Mouse (Mus musculus): ENCODE data around the gene Rab29.
"Not testable (repeated sequence)": the region's sequence is repeated elsewhere in the genome, so short reads cannot be mapped to it uniquely, and the experiment has no call there.

The Rab29 gene

GRCm38 (mm10) chr1:131867093-131867945 lies at the start of gene Rab29:
TSS of gene Rab29 (plus strand) at chr1:131867224.
- DNase-seq, result peak; percentile 93 to 96

- not testable (repeated sequence) for DNase-seq
These were observed 46.7 kb upstream of the Rab29 start for GRCm38 (mm10) chr1:131820353-131820752.

DNA sequence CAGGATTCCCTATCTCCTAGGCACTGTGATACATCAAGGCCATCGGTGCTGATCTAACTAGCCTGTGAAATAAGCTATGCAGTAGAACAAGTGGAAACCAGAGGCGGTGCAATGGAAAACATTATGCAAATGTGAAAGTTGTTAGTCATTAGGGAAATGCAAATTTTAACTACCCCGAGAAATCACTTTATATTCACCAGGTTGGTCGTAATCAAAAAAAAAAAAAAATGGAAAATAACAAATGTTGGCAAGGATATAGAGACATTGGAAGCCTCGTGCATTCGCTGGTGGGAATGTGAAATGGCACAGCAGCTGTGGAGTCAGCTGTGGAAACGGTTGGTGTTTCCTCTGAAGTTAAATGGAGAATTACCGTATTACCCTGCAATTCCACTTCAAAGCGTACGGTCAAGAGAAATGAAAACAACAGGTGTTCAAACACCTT lies 46.1 kb upstream of the Rab29 start:
- no peak for DNase-seq

DNA sequence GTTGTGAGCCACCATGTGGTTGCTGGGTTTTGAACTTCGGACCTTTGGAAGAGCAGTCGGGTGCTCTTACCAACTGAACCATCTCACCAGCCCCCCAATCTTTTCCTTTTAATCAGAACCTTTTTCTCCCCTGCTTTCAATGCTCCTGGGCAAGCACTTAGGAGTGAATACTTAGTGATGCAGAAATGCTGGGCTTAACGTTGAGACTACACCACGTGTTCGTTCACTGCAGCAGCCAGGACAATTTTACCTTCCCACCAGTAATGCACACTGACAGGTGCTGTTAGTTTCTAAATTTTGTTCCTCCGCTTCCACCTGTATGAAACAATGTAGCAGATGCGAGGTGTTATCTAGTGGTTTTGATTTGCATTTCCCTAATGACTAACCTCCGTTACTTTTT lies 44.7 kb upstream of the Rab29 start:
- DNase-seq, result no peak

DNA sequence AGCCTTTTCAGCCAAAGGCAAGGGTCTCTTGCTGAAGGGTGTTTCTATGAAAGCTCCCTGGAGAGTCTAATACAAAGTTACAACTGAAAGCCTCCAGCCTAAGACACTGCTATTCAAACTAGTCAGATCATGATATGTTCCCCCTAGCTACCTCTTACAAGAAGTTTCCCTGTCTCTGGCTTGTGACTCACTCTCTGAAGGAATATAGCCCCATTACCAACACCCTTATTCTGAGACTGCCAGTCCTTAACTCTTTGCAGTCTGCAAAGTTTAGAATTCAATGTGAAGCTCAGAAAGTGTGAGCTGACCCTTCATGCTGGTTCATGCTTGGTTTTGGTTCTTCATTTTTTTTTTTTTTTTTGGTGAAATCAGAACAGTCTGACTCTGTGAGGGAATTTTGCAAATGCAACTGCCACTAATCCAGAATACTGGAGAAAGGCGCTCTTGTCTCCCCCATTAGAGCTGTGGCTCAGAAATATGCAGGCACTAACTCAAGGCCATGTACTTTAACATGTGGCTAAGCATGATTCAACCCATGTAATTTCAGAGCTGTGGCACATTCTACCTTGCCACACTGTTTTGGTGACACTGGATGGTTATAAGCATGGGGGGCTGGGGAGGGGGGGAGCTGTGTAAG lies 44.0 kb upstream of the Rab29 start:
- no peak for DNase-seq

DNA sequence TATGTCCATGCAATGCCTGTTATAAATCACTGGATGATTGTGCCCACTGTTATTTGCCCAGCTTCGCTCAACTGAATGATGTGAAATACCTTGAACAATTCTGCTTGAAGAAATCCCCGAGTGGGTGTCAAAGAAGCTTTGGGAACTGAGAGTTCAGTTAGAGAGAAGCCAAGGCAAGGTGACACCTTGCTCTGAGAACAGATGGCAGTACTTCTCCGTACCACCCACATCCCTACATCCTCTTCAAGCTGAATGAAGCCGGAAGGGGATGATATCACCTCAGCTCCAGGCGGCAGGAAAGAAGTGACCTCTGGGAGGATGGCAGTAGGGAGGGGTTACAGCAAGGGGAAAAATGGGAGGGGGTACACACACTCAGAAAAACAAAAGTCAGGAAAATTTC lies 43.5 kb upstream of the Rab29 start:
- no peak for DNase-seq

GRCm38 (mm10) chr1:131824528-131825181 lies 42.4 kb upstream of the Rab29 start:
- DNase-seq, result no peak

- DNase-seq, result peak in 1 of 2 experiments; percentile 52
These were observed 39.7 kb upstream of the Rab29 start, which contains the start of gene Slc41a1 for GRCm38 (mm10) chr1:131827207-131827786. TSS of gene Slc41a1 (plus strand) at chr1:131827493.

DNA sequence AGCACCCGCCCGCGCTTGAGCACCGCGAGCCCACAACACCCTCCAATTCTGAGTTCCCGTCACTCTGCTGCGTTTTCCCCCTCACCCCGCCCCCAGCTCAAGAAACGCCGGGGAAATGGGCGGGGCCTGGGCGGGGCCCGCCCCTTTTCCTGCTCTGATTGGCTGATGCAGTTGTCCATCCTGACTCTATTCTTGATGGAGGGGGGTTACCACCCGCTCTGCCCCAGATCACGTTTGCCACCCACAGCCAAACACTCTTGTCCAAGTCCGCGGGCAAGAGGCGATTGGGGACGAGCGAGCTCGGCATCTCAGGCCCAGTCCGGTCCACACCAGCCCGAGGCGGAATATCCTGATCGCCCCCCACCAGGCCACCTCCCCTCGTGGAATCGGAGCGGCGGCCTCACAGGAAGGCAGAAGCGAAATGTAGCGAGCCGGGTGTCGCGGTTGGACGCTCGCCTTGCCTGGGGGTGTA lies 39.2 kb upstream of the Rab29 start:
- peak; percentile 99 for DNase-seq

DNA sequence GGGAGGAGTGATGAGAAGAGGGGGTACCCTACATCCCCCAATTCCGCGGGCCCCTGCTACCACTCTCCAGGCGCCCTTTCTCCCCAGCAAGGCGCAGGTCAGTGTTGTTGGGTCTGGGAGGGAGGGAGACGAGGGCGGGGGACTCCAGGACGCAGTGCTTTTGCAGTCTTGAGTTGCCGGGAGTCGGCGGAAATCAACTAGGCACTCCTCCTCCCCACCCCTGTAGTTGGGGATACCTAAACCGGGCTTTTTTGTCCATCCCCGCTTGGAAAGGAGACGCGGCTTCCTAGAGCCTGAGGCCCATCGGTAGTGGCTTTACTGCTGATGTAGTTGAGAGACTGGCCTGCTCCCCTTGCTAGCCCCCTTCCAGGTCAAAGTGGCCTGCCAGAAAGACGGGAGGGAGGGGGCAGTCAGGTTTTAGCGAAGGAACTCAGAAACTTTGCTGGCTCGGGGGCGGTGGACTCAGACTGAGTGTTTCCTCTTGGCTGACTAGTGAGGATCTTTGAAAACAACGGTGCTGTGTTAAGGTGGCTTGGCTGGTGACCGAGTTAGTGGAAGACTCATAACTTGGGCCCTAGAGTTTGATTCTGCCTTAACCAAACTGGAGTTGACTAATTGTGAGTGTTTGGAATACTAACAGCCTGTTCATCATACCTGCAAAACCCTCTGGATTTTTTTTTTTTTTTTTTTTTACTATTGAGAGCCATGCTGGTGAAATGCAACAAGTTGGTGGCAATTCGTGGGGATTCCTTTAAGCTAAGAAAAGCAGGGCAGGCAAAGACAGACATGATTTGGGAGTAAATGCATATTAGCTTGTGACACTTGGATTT lies 38.5 kb upstream of the Rab29 start:
- peak in 1 of 2 experiments; percentile 51 for DNase-seq

DNA sequence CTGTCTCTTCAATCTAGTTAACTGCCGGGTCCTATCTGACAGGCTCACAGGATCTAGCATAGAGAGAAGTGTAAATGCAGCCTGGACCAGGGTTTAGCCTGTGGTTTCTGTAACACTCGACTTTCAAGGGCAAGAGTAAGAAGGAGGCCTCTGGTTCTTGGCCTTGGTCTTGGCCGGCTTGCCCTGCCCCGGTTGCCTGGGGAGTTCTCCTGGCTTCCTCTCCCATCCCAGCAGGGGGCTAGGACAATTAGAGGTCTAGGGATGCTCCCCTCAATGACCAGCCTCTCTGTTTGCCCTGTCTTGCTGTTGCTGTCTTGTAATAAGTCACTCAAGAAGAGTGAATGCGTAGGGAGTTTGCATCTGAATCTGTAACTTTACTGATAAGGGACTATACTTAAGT lies 37.7 kb upstream of the Rab29 start:
- peak in 1 of 2 experiments; percentile 53 for DNase-seq

DNA sequence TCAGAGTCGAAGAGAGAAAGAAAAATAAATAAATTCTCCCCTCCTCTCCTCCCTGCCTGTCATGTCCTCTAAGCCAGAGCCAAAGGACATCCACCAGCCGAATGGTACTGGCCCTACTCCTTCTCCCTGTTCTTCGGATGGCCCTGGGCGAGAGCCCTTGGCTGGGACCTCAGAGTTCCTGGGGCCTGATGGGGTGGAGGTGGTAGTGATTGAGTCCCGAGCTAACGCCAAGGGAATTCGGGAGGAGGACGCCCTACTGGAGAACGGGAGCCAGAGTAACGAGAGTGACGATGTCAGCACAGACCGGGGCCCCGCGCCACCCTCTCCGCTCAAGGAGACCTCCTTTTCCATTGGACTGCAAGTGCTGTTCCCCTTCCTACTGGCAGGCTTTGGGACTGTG lies 36.5 kb upstream of the Rab29 start:
- DNase-seq, result no peak

DNA sequence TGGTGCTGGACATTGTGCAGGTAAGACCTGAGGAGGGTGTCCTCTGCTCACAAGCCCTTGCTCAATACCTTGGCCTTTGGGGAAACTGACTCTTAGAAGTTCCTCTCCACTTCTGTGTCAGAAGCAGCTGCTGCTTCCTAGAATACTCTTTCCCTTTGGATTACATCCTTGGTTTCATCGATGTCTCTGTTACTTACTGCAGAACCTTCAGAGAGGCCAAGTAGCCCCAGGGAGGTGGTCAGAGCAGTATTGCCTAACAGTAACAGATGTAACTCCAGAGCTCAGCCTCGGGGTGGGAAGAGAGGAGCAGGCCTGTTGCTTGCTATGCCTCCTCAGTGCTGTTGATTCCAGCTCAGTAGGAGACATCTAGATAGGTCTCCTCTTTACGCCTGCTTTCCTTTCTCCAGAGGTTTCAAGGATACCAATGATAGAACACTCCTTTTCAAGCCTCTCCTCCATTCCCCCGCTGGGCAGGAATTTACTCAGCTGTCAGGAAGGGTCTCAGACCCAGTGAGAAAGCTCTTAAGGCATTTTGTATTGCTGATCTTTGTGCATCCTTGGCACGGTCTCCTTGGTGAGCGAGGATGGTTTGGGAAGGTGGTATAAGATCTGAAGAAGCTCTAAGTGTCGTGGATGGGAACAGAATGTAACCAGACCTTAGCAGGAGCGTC lies 35.9 kb upstream of the Rab29 start:
- DNase-seq, result no peak

GRCm38 (mm10) chr1:131837035-131837434 lies 30.0 kb upstream of the Rab29 start:
- DNase-seq, result no peak

DNA sequence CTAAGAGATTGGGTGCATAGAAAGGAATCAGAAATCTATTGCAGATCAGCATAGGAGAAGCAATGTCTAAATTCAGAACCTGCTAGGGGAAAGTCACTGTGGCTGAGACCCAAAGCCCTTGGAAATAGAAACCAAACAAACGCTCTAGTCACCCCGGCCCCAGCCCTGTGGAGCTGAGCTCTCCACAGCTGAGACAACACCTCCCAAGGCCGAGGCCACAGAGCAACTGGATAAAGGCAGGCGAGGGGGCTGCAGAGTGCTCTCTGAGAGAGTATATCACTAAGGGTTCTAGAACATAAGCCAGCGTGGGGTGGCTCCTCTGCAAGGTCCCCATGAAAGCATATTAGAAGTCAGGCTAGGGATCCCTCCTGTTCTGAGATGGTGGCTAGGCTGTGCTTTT lies 28.5 kb upstream of the Rab29 start:
- DNase-seq, result no peak

DNA sequence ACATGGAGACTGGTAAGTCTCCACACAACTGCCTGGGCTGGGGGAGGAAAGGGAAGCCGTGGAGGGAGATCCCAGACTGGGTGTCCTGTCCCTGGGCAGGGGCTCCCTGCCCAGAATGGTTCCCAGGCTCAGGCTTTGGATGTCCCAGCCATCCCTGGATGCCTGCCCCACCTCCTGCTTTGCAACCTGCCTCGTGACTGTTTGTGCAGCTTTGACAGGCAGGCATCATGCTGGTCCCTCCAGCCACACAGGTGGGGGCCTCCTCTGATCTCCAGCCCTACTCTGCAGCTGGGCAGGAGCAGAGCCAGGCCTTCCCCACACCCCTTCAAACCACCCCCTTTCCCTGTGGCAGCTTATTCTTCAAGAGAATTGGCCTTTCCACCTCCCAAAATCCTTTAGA lies 27.7 kb upstream of the Rab29 start:
- DNase-seq, result peak; percentile 47 to 55

DNA sequence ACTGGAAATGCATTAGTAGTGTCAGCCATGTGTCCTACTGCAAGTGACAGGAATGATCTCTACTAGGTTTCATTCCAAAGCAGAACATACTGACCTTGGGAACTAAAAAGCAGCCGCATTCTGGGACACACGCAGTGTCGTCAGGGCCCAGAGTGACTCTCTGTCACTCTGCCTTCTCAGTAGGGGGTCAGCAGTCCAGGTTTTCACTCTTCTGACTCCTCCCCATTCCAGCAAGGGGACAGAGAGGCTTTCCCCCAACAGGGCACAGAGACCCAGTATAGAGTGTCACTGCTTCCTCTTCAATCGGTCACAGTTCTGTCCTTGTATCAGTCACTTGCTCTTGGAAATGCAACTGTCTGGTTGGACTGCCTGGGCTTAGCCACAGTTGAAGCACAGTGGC lies 24.8 kb upstream of the Rab29 start:
- DNase-seq, result no peak

DNA sequence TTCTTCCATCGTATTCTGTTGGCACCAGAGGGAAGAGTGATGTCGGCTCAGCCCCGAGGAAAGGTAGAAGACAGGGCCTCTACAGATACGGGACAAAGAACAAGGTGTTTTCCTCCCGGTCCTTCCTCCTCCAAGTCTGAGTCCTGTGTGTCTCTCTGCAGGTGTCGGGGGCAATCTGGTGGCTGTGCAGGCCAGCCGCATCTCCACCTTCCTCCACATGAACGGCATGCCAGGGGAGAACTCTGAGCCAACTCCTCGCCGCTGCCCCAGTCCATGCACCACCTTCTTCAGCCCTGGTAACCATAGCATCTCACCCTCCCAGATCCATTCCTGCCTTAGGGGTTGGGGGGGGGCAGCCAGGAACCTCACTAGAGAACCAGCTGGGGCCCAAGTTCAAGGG lies 23.3 kb upstream of the Rab29 start:
- no peak for DNase-seq

DNA sequence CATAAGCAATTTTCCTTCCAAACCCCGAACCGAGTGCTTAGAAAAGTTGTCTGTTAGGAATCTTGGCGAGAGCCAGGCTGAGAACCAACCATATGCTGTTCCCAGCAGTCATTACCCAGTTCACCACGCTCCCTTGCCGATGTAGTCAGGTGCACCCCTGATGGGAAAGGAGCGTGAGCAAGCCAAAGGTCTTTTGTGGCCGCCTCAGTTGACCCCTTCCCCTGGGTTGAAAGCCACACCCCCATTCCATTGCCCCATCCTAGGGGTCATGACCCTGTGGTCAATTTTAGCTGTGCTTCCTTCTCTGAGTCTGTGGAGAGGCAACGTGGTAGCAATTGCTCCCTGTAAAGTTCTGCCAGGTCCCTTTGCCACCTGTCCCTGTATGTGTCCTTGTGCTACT lies 22.1 kb upstream of the Rab29 start:
- peak in 1 of 2 experiments; percentile 52 for DNase-seq

DNA sequence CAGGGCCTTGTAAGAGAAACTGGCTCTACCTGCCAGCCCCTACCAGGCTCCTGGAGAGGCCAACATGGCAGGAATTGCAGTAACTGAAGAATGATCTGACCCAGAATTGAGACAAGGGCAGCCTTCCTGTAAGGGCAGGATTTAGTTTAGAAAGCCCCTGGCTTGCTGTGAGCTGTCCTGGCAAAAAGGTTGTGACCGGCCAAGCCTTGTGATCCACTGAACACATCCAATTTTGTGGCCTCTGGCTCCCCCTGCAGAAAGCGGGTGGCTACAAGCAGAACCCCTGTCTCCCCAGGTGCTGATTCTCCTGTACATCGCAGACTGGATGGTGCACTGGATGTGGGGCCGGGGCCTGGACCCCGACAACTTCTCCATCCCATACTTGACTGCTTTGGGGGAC lies 20.8 kb upstream of the Rab29 start:
- peak; percentile 88 for DNase-seq

DNA sequence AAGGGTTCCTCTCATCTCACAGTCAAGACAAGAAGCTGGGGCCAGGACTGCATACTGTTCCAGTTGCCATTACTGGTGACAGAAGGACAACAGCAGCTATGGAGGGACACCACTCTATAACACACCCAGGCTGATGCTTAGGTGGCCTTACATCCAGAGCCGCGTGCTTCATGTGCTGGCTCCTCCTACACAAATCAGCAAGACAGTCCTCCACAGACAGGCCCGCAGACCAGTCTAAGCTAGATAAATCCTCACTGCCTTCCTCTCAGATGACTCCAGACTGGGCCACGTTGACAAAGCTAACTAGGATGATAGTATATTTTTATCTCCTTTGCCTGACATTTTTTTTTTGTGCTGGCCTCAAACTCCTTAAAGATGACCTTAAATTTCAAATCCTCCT lies 5.2 kb upstream of the Rab29 start:
- DNase-seq, result no peak

DNA sequence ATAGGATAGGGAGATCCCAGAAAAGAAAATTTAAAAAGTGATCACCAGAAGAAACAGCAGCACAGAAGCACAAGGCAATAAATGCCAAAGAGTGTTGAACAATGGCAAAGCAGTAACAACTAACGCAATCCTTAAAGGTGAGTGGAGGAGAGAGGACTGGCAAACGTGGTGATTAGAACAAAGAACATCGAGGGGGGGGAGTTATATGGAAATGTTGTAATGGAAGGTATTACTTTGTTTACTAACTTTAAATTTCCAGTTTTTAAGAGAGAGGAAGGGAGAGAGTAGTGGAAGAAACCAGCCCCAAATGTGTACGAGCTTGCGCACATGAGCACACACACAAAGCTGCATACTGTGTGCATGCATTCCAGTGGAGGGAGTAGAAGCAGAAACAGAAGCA lies 1.4 kb upstream of the Rab29 start:
- no peak for DNase-seq
